Mouse (Mus musculus): ENCODE results near the gene Alkal2. TPM values are rescaled to one million over a fixed set of nuclear protein-coding genes. Genes with fewer than 3 reads are reported as not detected.

The Alkal2 gene
- polyA plus RNA-seq, 1 experiment from 2014 or later: 0.55 TPM

DNA sequence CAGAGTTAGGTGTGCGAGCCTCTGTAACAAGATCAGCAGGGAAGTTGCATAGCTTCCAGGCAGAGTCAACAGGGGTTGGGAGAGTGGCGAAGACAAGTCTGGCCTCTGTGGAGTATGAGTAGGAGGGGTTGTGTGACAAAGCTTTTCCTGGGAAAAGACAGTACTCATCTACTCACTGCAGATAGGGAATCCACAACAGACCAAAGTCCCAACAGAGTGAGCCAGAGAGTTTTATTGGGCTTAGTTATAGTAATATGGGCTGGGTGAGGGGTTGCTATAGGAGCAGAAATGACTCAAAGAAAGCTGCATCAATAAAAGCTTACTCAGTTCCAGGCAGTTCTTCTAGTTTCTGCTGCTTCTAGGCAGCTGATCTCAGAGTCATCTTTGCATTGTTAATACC is 49.2 kb downstream of the Alkal2 start:
- Histone ChIP-seq H3K27ac (no peak overlapping the region), H3K36me3 (no peaks in the 10 kb centered on the region), H3K4me1 (no peaks in the 10 kb centered on the region), H3K27me3 (no peaks in the 10 kb centered on the region), H3K4me2 (no peak overlapping the region), H3K4me3 (replicated peaks) (no peak overlapping the region), H3K9me3 (replicated peaks) (no peaks in the 10 kb centered on the region), H3K9ac (no peak overlapping the region)
- WGBS: 82% methylated on average over 2 of the region's 2 CpGs
- no peak for ATAC-seq (replicated peaks; ENCODE audit: low FRiP score)

DNA sequence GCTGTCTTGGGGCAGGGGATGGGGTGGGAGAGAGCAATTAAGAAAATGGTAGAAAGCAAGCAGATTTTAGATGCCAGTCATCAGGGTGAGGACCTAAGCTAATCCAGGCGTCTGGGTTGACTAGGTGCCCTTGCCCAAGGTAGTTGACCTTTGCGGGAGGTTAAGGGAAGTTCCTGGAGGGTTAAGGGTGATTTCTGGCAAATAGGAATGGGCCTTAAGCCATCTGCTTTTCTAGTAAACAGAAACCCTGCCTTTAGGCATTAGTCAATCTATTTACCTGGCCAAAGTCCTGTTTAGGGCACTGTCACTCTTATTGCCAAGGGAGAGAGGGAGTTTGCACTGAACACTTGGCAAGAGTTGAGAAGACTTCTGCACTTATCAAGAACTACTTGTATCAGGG is 52.8 kb downstream of the Alkal2 start:
- Histone ChIP-seq H3K4me2 (no peak overlapping the region), H3K4me1 (no peaks in the 10 kb centered on the region), H3K9ac (no peak overlapping the region), H3K36me3 (peaks cover 16% of the 10 kb centered on the region), H3K9me3 (replicated peaks) (no peaks in the 10 kb centered on the region), H3K27me3 (no peaks in the 10 kb centered on the region), H3K27ac (no peak overlapping the region), H3K4me3 (replicated peaks) (no peak overlapping the region)
- WGBS: 63% methylated on average over 2 of the region's 2 CpGs
- no peak for ATAC-seq (replicated peaks; ENCODE audit: low FRiP score)

Other genes with a start within 250 kb of the Alkal2 start
- 168 and 188 TPM in 2 replicates for gene Acp1, start 27.3 kb downstream of the Alkal2 start, polyA plus RNA-seq (2015; fragmentation: Nextera tagmentation; extraction: Ambion mirVana)
- 25.2 and 27.5 TPM in 2 replicates for gene Sh3yl1, start 27.3 kb downstream of the Alkal2 start, polyA plus RNA-seq (2015; fragmentation: Nextera tagmentation; extraction: Ambion mirVana)
- gene Fam110c, start 189.5 kb downstream of the Alkal2 start, polyA plus RNA-seq (2015; fragmentation: Nextera tagmentation; extraction: Ambion mirVana): 4.7 and 4.9 TPM in 2 replicates

Measured in kidney, embryonic 15.5 days (tissue).